Mouse (Mus musculus) liver (tissue): ENCODE data around the gene Btbd16.

Experiments used
- DNase-seq: peaks from one replicate; pipeline ENCODE4 v3.0.0-alpha.2; 2020; ENCODE audit warnings: mixed read lengths

Gene Btbd16

GRCm38 (mm10) chr7:130773914-130774630 lies at the start of gene Btbd16:
Btbd16 (plus strand) TSS chr7:130774069.
- DNase-seq = no peak

- DNase-seq = no peak
Measured at GRCm38 (mm10) chr7:130726185-130726584, 47.7 kb upstream of the Btbd16 start.

- no peak for DNase-seq
Measured at GRCm38 (mm10) chr7:130726724-130727422, 47.0 kb upstream of the Btbd16 start.

GRCm38 (mm10) chr7:130727560-130727959 lies 46.3 kb upstream of the Btbd16 start:
- no peak for DNase-seq

- no peak for DNase-seq
Measured at GRCm38 (mm10) chr7:130731792-130732191, 42.1 kb upstream of the Btbd16 start.

GRCm38 (mm10) chr7:130732908-130733307 lies 41.0 kb upstream of the Btbd16 start:
- DNase-seq = no peak

- no peak for DNase-seq
Measured at GRCm38 (mm10) chr7:130733423-130733822, 40.4 kb upstream of the Btbd16 start.

- no peak for DNase-seq
Measured at GRCm38 (mm10) chr7:130734195-130734787, 39.6 kb upstream of the Btbd16 start.

- no peak for DNase-seq
Measured at GRCm38 (mm10) chr7:130741099-130741498, 32.8 kb upstream of the Btbd16 start.

GRCm38 (mm10) chr7:130743239-130744025 lies 30.4 kb upstream of the Btbd16 start:
- no peak for DNase-seq

- no peak for DNase-seq
Measured at GRCm38 (mm10) chr7:130749165-130749564, 24.7 kb upstream of the Btbd16 start.

- no peak for DNase-seq
Measured at GRCm38 (mm10) chr7:130750752-130751490, 22.9 kb upstream of the Btbd16 start.

- no peak for DNase-seq
Measured at GRCm38 (mm10) chr7:130751678-130752077, 22.2 kb upstream of the Btbd16 start.

- DNase-seq = no peak
Measured at GRCm38 (mm10) chr7:130754790-130755189, 19.1 kb upstream of the Btbd16 start.

- DNase-seq = no peak
Measured at GRCm38 (mm10) chr7:130756343-130756835, 17.5 kb upstream of the Btbd16 start.

- no peak for DNase-seq
Measured at GRCm38 (mm10) chr7:130757326-130757865, 16.5 kb upstream of the Btbd16 start.

- peak; percentile 56 for DNase-seq
Measured at GRCm38 (mm10) chr7:130762071-130762897, 11.6 kb upstream of the Btbd16 start.

GRCm38 (mm10) chr7:130764160-130764559 lies 9.7 kb upstream of the Btbd16 start:
- no peak for DNase-seq

GRCm38 (mm10) chr7:130766411-130767170 lies 7.3 kb upstream of the Btbd16 start:
- no peak for DNase-seq

- DNase-seq = no peak
Measured at GRCm38 (mm10) chr7:130768151-130768550, 5.7 kb upstream of the Btbd16 start.
